Mouse (Mus musculus) cerebellum, adult (tissue): Measurements from ENCODE around the gene Gm37240.
"Not testable (repeated sequence)": the region's sequence is repeated elsewhere in the genome, so short reads cannot be mapped to it uniquely, and the experiment has no call there.

Experiments used
- ATAC-seq: cut with Nextera tagmentation; 2 replicates; pipeline ENCODE4 v1.9.2; 2017; ENCODE audit warnings: mild to moderate bottlenecking, moderate library complexity, mixed read lengths; ENCODE audit not compliant: insufficient number of reproducible peaks, low FRiP score, low TSS enrichment

Gene Gm37240

GRCm38 (mm10) chr3:85592067-85592466 lies 295.3 kb downstream of the Gm37240 start:
- no peak for ATAC-seq

- peak; percentile 78 for ATAC-seq
Observed at GRCm38 (mm10) chr3:85590090-85590754, 297.1 kb downstream of the Gm37240 start.

GRCm38 (mm10) chr3:85588701-85589100 lies 298.6 kb downstream of the Gm37240 start:
- no peak for ATAC-seq

- no peak for ATAC-seq
Observed at GRCm38 (mm10) chr3:85584966-85585365, 302.4 kb downstream of the Gm37240 start.

- no peak; the same call in 1 of the 2 replicates for ATAC-seq
Observed at GRCm38 (mm10) chr3:85583194-85583593, 304.1 kb downstream of the Gm37240 start.

- peak; percentile 39; the same call in 1 of the 2 replicates for ATAC-seq
Observed at GRCm38 (mm10) chr3:85582726-85583125, 304.6 kb downstream of the Gm37240 start.

- ATAC-seq = peak; percentile 98
Observed at GRCm38 (mm10) chr3:85573864-85574830, 313.2 kb downstream of the Gm37240 start, which contains the start of gene Gatb. Gatb (plus strand) TSS chr3:85574119.

- no peak for ATAC-seq
Observed at GRCm38 (mm10) chr3:85573216-85573863, 314.0 kb downstream of the Gm37240 start.

- ATAC-seq = not testable (repeated sequence)
Observed at GRCm38 (mm10) chr3:85572502-85572901, 314.8 kb downstream of the Gm37240 start.

- no peak for ATAC-seq
Observed at GRCm38 (mm10) chr3:85571276-85571675, 316.0 kb downstream of the Gm37240 start.

GRCm38 (mm10) chr3:85564603-85565002 lies 322.7 kb downstream of the Gm37240 start:
- ATAC-seq = no peak

- no peak for ATAC-seq
Observed at GRCm38 (mm10) chr3:85553731-85554277, 333.5 kb downstream of the Gm37240 start.

- no peak for ATAC-seq
Observed at GRCm38 (mm10) chr3:85551352-85551751, 336.0 kb downstream of the Gm37240 start.

- no peak for ATAC-seq
Observed at GRCm38 (mm10) chr3:85550312-85550711, 337.0 kb downstream of the Gm37240 start.

GRCm38 (mm10) chr3:85543652-85544051 lies 343.7 kb downstream of the Gm37240 start:
- ATAC-seq = no peak

GRCm38 (mm10) chr3:85542765-85543164 lies 344.6 kb downstream of the Gm37240 start:
- ATAC-seq = no peak

- ATAC-seq = no peak
Observed at GRCm38 (mm10) chr3:85535621-85536520, 351.4 kb downstream of the Gm37240 start.

GRCm38 (mm10) chr3:85535042-85535441 lies 352.3 kb downstream of the Gm37240 start:
- ATAC-seq = peak; percentile 67

- ATAC-seq = no peak
Observed at GRCm38 (mm10) chr3:85532376-85532775, 354.9 kb downstream of the Gm37240 start.
